Mouse (Mus musculus) cortical plate, adult 2 months (tissue): ENCODE measurements around the gene Nectin1. TPM values are rescaled to one million over a fixed set of nuclear protein-coding genes. Genes with fewer than 3 reads are reported as not detected.

Source experiments
- H3K27ac ChIP-seq: fragments of 200-500 bp; 2 replicates; pipeline ENCODE4 v1.5.1; 2012; ENCODE audit warnings: low read length, control low read depth, inconsistent platforms; ENCODE audit not compliant: insufficient read depth
- H3K4me1 ChIP-seq: fragments of 200-500 bp; 2 replicates; pipeline ENCODE4 v1.6.1; 2011; ENCODE audit warnings: low read length; ENCODE audit not compliant: control insufficient read depth, insufficient read depth
- H3K4me3 ChIP-seq: fragments of 200-500 bp; 2 replicates; pipeline ENCODE4 v1.5.1; 2011; ENCODE audit warnings: mild to moderate bottlenecking, low read length, control low read depth; ENCODE audit not compliant: insufficient read depth
- CTCF ChIP-seq: fragments of 200-500 bp; IDR thresholded peaks from 2 replicates; pipeline ENCODE4 v1.5.1; 2011; ENCODE audit warnings: mild to moderate bottlenecking, control low read depth, low read length; ENCODE audit not compliant: insufficient read depth; ENCODE audit errors: extremely low read depth
- POLR2A ChIP-seq: fragments of 200-500 bp; IDR thresholded peaks from 2 replicates; pipeline ENCODE4 v1.6.1; 2011; ENCODE audit warnings: mild to moderate bottlenecking, low read length, control low read depth; ENCODE audit not compliant: insufficient read depth; ENCODE audit errors: extremely low read depth
- polyA plus RNA-seq: library from polyadenylated mRNA; depleted of rRNA; stranded (reverse); fragments of >200 nt; gene quantifications from 2 replicates; pipeline ENCODE4 v1.2.3, GENCODE M21; 2012; rRNA removed

The Nectin1 gene
- polyA plus RNA-seq = 19.0 and 19.2 TPM in 2 replicates

DNA sequence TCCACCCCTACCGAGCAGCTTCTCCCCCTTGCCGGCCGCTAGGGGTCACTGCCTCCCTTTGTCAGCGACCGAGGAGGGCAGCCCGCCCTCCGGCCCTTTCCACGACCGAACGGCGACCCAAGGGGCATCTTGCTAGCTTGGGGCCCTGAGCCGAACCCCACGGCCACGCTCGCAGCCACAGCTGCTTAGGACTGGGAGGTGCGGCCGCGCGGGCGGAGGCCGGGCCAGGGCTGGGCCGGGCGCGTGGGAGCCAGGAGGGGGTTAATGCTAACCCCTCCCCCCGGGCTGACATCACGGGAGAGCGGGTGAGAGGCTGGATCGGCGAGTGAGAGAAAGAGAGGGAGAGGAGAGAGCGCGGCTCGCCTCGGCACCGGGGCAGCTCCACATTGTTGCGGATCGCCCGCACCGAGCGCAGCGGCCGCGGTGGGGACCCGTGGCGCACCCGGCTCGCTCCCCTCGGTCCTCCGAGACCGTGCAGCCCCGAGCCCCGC lies at the start of gene Nectin1:
TSS of gene Nectin1 (plus strand) at position 338 of the 491 bp plus-strand sequence.
- peak; percentile 48 for TF ChIP-seq CTCF
- peak; percentile 85 for TF ChIP-seq POLR2A
- Histone ChIP-seq H3K4me3 (peak within 1 kb of the TSS; percentile 63), H3K27ac (peak within 1 kb of the TSS; percentile 86; the same call in 1 of the 2 replicates), H3K4me1 (peaks cover 1% of the 10 kb centered on the region; the same call in 1 of the 2 replicates)

DNA sequence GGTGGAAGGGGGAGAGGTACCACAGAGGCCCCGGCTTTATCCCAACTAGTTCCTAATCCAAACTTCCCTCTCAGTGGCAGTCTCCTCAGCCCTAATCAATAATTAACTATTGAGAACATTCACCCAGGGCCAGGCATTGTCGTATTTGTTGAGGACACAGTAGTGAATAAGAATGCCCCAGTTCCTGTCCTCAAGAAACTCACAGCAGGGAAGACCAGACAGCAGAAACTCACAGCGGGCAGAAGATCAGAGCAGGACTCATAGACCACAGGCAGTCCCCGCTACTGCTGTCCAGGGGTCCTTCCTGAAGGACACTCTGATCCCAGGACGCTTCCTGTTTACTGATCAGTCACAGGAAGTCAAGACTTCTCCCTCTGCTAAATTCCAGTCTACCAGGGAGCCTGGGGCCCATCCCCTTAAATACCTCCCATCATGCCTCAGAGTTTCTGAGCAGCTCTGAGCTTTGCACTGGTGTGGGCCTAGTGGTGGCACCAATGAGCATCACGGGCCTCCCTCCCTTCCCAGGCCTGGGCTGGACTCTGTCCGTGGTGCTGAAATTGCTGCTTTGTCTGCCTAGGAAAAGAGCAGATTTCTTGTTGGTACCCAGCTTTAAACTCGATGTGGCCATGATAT lies 45.6 kb upstream of the Nectin1 start:
- H3K27ac ChIP-seq = no peak overlapping the region
- no peak for TF ChIP-seq POLR2A
- TF ChIP-seq CTCF = no peak
- no peak overlapping the region for H3K4me3 ChIP-seq
- no peaks in the 10 kb centered on the region for H3K4me1 ChIP-seq

GRCm38 (mm10) chr9:43698841-43699240 lies 44.9 kb upstream of the Nectin1 start:
- H3K4me3 ChIP-seq = no peak overlapping the region
- TF ChIP-seq POLR2A (no peak), CTCF (no peak)
- H3K27ac ChIP-seq = no peak overlapping the region
- H3K4me1 ChIP-seq = no peaks in the 10 kb centered on the region

DNA sequence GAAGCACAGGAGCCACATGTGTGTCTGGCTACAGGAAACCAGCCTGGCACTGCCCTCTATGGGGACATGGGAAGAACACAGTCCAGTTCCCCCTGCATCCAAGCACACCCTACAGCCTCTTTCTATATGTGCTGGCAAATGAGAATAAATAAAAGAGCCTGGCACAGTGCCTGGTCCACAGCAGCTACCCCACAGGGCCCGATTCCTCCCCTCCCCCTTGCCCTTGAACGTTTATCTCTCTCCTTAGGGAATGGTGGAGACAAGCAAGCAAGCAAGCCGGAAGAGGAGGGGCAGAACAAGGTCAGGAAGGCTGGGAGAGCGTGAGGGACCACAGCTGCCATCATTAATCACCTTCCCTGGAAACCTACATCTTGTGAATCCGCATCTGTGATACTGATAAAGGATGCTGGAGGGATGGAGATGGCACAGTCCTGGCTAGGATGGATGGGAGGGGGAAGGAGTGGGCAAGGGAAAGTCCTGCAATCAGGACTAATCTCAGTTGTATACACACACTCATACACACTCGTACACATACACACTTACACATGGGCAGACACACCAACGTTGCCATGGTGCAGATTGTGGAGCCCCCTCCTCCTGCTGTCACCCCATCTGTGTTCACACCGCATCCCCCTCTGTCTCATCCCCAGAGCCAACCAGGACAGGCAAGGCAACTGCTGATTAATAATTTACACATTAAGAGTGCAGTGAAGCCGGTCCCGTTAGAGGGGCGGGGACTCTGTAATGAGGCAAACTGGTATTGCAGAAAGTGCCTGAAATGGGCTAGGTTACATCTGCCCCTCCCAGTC lies 44.2 kb upstream of the Nectin1 start:
- H3K27ac ChIP-seq = no peak overlapping the region
- H3K4me1 ChIP-seq = no peaks in the 10 kb centered on the region
- TF ChIP-seq CTCF (peak; percentile 22; the same call in 1 of the 2 replicates), POLR2A (no peak)
- no peak overlapping the region for H3K4me3 ChIP-seq

- H3K27ac ChIP-seq = no peak overlapping the region
- H3K4me1 ChIP-seq = no peaks in the 10 kb centered on the region
- H3K4me3 ChIP-seq = no peak overlapping the region
- TF ChIP-seq CTCF (no peak), POLR2A (no peak)
Measured at GRCm38 (mm10) chr9:43700226-43700579, 43.6 kb upstream of the Nectin1 start.

DNA sequence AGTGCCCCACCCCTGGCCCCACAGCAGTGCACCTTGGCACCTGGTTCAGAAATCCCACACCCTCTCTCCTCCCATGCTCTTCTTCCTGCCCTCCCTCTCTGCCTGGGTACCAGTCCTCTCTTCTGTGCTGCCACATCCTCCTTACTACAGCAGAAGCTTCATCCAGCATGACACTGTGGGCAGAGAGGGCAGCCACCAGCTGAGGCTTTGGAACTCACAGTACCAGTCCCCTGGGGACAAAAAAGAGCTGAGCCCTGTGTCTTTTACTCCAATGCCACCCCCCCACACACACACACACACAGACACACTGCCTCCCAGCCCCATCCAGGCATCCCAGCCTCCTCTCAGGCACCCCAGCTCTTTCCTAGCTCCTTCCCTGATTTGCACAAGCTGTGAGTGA lies 42.0 kb upstream of the Nectin1 start:
- Histone ChIP-seq H3K4me3 (no peak overlapping the region), H3K4me1 (no peaks in the 10 kb centered on the region), H3K27ac (no peak overlapping the region)
- no peak for TF ChIP-seq CTCF
- TF ChIP-seq POLR2A = no peak

DNA sequence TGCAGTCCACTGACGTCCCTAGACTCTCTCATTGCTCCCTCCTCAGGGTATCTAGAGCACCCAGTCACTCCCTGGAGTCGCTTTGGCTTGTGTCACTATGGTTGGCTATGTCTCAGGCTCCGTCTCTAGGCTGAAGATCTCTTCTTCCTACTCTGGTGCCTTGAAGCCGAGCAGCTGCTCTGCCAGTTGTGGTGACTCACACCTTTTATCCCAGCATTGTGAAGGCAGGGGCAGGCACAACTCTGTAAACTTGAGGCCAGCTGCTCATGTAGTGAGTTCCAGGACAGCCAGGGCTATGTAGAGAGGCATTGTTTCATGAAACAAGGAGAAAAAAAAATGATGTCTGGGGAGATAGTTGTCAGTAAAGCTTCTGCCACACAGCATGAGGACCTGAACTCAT lies 36.2 kb upstream of the Nectin1 start:
- no peak for TF ChIP-seq CTCF
- no peak for TF ChIP-seq POLR2A
- Histone ChIP-seq H3K4me3 (no peak overlapping the region), H3K4me1 (0 out of 2 replicates have a peak, but pooled peaks cover 2% of the 10 kb centered on the region), H3K27ac (no peak overlapping the region)

- H3K27ac ChIP-seq = no peak overlapping the region
- H3K4me3 ChIP-seq = no peak overlapping the region
- TF ChIP-seq CTCF = no peak
- no peak for TF ChIP-seq POLR2A
- H3K4me1 ChIP-seq = 0 out of 2 replicates have a peak, but pooled peaks cover 2% of the 10 kb centered on the region
Measured at GRCm38 (mm10) chr9:43708715-43709114, 35.1 kb upstream of the Nectin1 start.

GRCm38 (mm10) chr9:43713432-43713831 lies 30.4 kb upstream of the Nectin1 start:
- H3K27ac ChIP-seq = no peak overlapping the region
- no peak for TF ChIP-seq POLR2A
- 0 out of 2 replicates have a peak, but pooled peaks cover 1% of the 10 kb centered on the region for H3K4me1 ChIP-seq

More at GRCm38 (mm10) chr9:43713432-43713831, 30.4 kb upstream of the Nectin1 start:
- no peak overlapping the region for H3K4me3 ChIP-seq
